Mouse (Mus musculus): ENCODE data around the gene Prdm2. TPM values are rescaled to one million over a fixed set of nuclear protein-coding genes. Genes with fewer than 3 reads are reported as not detected.

The Prdm2 gene
- polyA plus RNA-seq, 1 experiment from 2014 or later, result 20.6 TPM

DNA sequence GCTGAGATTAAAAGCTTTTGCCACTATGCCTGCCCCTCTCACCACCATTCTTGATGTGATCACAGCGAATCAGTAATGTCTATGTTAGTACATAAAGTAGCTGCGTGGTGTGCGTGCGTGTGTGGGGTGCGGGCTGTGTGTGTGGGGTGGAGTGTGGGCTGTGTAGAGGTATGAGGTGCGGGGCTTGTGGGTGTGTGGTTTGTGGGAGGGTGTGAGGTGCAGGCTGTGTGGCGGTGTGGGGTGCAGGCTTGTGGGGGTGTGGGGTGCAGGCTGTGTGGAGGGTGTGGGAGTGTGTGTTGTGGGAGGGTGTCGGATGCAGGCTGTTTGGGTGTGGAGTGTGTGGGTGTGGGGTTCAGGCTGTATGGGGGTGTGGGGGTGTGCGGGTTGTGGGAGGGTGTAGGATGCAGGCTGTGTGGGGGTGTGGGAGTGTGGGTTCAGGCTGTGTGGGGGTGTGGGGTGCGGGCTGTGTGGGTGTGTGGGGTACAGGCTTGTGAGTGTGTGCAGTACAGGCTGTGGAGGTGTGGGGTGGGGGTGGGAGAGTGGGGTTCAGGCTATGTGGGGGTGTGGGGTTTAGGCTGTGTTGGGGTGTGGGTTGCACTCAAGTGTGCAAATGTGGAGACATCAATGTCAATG lies 19.1 kb upstream of the Prdm2 start:
- Histone ChIP-seq H3K27me3 (no peaks in the 10 kb centered on the region), H3K4me1 (no peaks in the 10 kb centered on the region), H3K36me3 (no peaks in the 10 kb centered on the region), H3K4me2 (replicated peaks) (no peak overlapping the region), H3K9ac (replicated peaks) (no peak overlapping the region), H3K4me3 (no peak overlapping the region), H3K9me3 (no peaks in the 10 kb centered on the region), H3K27ac (replicated peaks) (no peak overlapping the region)
- peak; percentile 44 for ATAC-seq (ENCODE audit: low FRiP score, low read depth)
- WGBS, result 94% methylated on average over 10 of the region's 10 CpGs

DNA sequence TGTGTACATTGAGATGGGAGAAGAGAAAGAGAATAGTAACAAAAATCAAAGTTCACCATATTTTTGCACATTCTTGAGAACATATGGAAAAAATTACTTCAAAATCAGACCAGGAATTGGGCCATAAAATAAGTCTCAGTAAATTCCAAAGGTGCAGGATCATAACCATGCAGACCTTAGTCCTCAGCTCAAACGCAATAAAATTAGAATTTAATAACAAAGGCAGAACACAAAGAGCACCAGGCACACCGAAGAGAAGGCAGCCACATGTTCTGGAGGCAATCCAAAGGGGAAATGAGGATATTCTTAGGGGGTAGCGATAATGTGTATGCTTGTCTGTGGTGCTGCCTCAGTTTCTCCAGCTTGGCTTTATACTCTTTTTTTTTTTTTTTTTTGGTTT lies 18.3 kb upstream of the Prdm2 start:
- H3K27me3 ChIP-seq, result no peaks in the 10 kb centered on the region
- no peak overlapping the region for H3K4me2 ChIP-seq (replicated peaks)
- no peaks in the 10 kb centered on the region for H3K4me1 ChIP-seq
- H3K4me3 ChIP-seq, result no peak overlapping the region
- 76% methylated on average over 3 of the region's 3 CpGs for WGBS
- H3K27ac ChIP-seq (replicated peaks), result no peak overlapping the region
- H3K9me3 ChIP-seq, result no peaks in the 10 kb centered on the region
- no peaks in the 10 kb centered on the region for H3K36me3 ChIP-seq
- ATAC-seq (ENCODE audit: low FRiP score, low read depth), result no peak
- H3K9ac ChIP-seq (replicated peaks), result no peak overlapping the region

DNA sequence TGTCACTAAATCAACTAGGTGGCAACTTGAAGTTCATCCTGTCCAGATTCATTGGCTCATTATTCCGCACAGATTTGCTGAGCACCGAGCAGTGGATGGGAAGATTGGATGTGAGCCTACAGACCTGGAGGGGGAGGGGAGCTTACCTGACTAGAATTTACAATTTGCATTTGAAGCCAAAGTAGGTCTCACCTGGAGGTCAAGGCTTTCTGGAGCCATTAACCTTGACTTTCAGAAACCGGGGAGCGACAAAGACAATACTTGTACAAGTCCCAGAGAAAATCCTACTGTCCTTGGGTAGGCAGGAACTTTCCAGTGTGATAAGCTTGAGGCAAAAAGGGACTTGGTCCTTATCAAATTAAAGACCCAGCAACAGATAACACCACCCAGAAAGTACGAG lies 15.2 kb upstream of the Prdm2 start:
- 79% methylated on average over 5 of the region's 5 CpGs for WGBS
- H3K27ac ChIP-seq (replicated peaks), result no peak overlapping the region
- no peak overlapping the region for H3K4me2 ChIP-seq (replicated peaks)
- H3K4me1 ChIP-seq, result no peaks in the 10 kb centered on the region
- H3K36me3 ChIP-seq, result no peaks in the 10 kb centered on the region
- no peak overlapping the region for H3K9ac ChIP-seq (replicated peaks)
- H3K9me3 ChIP-seq, result no peaks in the 10 kb centered on the region
- no peaks in the 10 kb centered on the region for H3K27me3 ChIP-seq
- ATAC-seq (ENCODE audit: low FRiP score, low read depth), result no peak
- H3K4me3 ChIP-seq, result no peak overlapping the region

DNA sequence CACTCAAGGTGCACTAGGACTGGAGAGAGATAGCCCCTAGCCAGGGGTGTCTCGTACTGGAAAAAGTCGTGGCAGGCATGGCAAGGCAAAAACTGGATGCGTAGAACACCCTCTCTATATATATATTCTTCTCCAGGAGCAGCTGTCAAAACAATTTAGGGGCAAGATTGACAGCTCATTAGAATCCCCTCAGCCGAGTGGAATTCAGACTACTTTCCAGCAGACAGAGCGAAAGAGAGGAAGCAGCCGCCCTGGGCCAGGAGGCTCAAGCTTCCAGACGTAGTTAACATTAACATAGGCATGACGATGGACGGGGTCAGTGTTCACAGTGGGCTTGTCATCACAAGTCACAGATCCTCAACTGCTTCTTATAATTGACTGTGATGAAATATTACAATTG lies 13.1 kb upstream of the Prdm2 start:
- H3K27ac ChIP-seq (replicated peaks), result no peak overlapping the region
- H3K4me1 ChIP-seq, result no peaks in the 10 kb centered on the region
- H3K9me3 ChIP-seq, result no peaks in the 10 kb centered on the region
- no peaks in the 10 kb centered on the region for H3K36me3 ChIP-seq
- 52% methylated on average over 9 of the region's 9 CpGs for WGBS
- no peak overlapping the region for H3K9ac ChIP-seq (replicated peaks)
- H3K4me2 ChIP-seq (replicated peaks), result no peak overlapping the region
- no peaks in the 10 kb centered on the region for H3K27me3 ChIP-seq
- ATAC-seq (ENCODE audit: low FRiP score, low read depth), result no peak
- H3K4me3 ChIP-seq, result no peak overlapping the region

DNA sequence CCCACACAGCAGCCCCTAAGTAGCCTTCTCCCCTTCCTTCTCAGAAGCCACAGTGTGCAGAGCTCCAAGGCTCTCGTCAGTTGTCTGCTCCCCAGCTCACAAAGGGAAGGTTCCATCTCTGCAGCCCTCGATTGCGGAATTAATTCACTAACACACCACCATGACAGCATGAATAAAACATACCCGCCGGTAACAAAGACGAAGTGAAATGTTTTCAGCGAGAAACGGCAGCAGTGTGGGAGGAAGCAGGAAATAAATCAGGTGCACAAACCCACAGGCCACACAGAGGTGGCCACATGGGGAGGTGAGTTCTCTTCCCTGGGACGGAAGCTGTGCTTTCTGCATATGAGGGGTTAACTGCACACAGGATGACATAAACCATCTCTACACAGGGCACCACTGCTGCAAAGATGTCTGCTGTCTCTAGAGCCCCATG lies 6.5 kb upstream of the Prdm2 start:
- Histone ChIP-seq H3K4me2 (replicated peaks) (peak overlapping the region; percentile 37), H3K36me3 (no peaks in the 10 kb centered on the region), H3K27ac (replicated peaks) (peak overlapping the region; percentile 83), H3K4me3 (peak overlapping the region; percentile 19), H3K9ac (replicated peaks) (no peak overlapping the region), H3K4me1 (peaks cover 5% of the 10 kb centered on the region; the same call in 1 of the 2 replicates), H3K27me3 (0 out of 2 replicates have a peak, but pooled peaks cover 6% of the 10 kb centered on the region), H3K9me3 (no peaks in the 10 kb centered on the region)
- WGBS, result 27% methylated on average over 9 of the region's 9 CpGs
- peak; percentile 87 for ATAC-seq (ENCODE audit: low FRiP score, low read depth)

DNA sequence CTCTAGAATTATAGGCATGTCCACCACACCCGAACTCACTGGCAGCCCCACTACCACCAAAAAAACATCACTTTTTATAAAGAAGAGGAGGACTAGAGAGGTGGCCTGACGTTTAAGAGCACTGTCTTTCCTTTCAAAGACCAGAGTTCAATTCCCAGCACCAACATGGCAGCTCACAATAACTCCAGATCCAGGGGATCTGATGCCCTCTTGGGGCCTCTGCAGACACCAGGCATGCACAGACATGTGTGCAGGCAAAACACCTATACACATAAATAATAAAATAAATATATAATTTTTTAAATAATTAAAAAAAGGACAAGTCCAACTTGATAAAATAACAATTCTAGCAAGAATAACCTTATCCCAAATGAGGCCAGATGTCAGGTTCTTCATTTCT lies 6.1 kb upstream of the Prdm2 start:
- Histone ChIP-seq H3K9me3 (no peaks in the 10 kb centered on the region), H3K27ac (replicated peaks) (peak overlapping the region; percentile 83), H3K36me3 (no peaks in the 10 kb centered on the region), H3K4me1 (peaks cover 5% of the 10 kb centered on the region; the same call in 1 of the 2 replicates), H3K9ac (replicated peaks) (no peak overlapping the region), H3K4me2 (replicated peaks) (peak overlapping the region; percentile 37; the same call in 1 of the 2 replicates), H3K27me3 (0 out of 2 replicates have a peak, but pooled peaks cover 6% of the 10 kb centered on the region), H3K4me3 (no peak overlapping the region)
- no peak for ATAC-seq (ENCODE audit: low FRiP score, low read depth)
- WGBS, result 82% methylated on average over 2 of the region's 2 CpGs

DNA sequence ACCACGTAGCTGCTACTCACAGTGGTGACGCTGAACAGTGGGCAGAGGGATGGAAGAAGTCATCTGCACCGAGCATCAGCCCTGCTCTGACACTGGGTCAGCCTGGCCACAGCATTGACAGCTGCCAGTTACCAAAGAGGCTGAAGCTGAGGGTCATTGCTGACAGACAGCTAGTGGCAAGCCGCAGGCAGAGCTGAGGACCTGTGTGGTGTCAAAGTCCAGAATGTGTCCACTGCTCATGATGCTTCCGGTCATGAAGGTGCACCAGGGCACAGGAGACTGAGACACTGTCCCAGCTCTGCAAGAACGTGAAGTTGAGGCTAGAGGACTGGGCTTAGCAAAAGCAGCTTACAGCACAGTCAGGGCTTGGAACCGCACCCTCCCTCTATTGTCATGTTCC lies 4.4 kb upstream of the Prdm2 start:
- Histone ChIP-seq H3K9ac (replicated peaks) (no peak overlapping the region), H3K4me1 (peaks cover 9% of the 10 kb centered on the region), H3K27me3 (0 out of 2 replicates have a peak, but pooled peaks cover 6% of the 10 kb centered on the region), H3K4me3 (no peak overlapping the region), H3K9me3 (no peaks in the 10 kb centered on the region), H3K36me3 (no peaks in the 10 kb centered on the region), H3K4me2 (replicated peaks) (no peak overlapping the region), H3K27ac (replicated peaks) (no peak overlapping the region)
- 87% methylated on average over 7 of the region's 7 CpGs for WGBS
- no peak for ATAC-seq (ENCODE audit: low FRiP score, low read depth)

DNA sequence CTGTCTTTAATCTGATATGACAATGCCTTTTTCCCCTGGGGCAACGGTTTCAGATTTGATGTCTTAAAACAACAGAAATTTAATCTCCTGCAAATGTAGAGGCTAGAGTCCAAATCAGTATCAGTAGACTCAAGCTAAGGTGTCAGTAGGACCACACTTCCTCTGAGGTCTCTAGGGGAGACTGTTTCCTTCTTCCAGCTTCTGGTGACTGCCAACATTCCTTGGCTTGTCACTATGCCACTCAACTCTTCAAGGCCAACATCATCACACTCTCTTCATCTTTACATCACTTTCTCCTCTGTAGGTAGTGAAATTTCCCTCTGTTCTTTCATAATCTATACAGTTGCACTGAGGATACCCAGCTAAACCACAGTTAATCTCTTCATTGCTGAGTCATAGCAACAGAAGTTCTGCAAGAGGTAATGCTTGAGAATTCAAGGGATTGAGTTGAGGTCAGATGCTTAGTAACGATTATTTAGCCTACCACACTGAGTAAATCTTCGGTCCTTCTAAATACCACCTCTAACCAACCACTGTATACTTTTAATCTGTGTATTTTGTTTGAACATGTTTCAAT lies 1.5 kb upstream of the Prdm2 start:
- Histone ChIP-seq H3K27ac (replicated peaks) (no peak overlapping the region), H3K27me3 (0 out of 2 replicates have a peak, but pooled peaks cover 6% of the 10 kb centered on the region), H3K36me3 (no peaks in the 10 kb centered on the region), H3K4me1 (peaks cover 20% of the 10 kb centered on the region), H3K9ac (replicated peaks) (no peak overlapping the region), H3K4me3 (no peak overlapping the region), H3K9me3 (no peaks in the 10 kb centered on the region), H3K4me2 (replicated peaks) (no peak overlapping the region)
- no peak for ATAC-seq (ENCODE audit: low FRiP score, low read depth)
- 90% methylated on average over 3 of the region's 3 CpGs for WGBS

DNA sequence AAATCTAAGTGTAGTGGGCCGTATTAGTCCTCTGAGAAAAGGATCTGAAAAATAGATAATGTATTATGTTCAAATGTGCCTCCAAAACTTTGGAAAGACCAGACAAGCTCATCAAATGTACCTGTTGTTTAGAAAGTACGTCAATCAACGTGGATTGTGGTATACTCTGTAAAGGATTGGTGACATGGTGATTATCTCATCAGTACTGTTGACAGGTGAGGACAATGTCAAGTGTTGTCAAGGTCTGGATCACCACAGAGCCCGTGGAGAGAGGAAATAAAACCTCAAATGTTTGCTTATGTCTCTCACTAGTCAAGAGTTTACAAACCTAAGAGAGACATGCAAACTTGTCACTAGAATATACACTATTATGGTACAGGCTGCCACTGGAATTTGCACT lies 776 bp upstream of the Prdm2 start:
- H3K27ac ChIP-seq (replicated peaks), result no peak overlapping the region
- ATAC-seq (ENCODE audit: low FRiP score, low read depth), result no peak
- no peak overlapping the region for H3K9ac ChIP-seq (replicated peaks)
- 0 out of 2 replicates have a peak, but pooled peaks cover 6% of the 10 kb centered on the region for H3K27me3 ChIP-seq
- 86% methylated on average over 4 of the region's 4 CpGs for WGBS
- no peaks in the 10 kb centered on the region for H3K9me3 ChIP-seq
- no peaks in the 10 kb centered on the region for H3K36me3 ChIP-seq
- H3K4me2 ChIP-seq (replicated peaks), result no peak overlapping the region
- no peak overlapping the region for H3K4me3 ChIP-seq
- H3K4me1 ChIP-seq, result peaks cover 18% of the 10 kb centered on the region

DNA sequence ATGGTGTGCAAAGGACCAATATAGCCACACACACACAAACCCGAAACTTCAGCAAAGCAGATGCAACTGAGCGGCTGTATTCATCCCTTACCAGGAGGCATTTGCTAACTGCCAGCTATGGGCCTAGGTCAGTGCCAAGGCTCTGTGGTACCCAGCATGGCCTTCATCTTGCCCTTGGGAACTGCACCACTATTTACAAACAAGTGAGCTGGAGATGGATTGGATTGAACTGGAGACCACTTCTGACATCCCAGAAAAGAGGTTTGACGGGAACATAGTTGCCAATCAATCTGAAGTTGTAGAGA lies 332 bp upstream of the Prdm2 start:
- Histone ChIP-seq H3K4me2 (replicated peaks) (peak overlapping the region; percentile 75), H3K4me3 (peak overlapping the region; percentile 79; the same call in 1 of the 2 replicates), H3K9ac (replicated peaks) (no peak overlapping the region), H3K27ac (replicated peaks) (no peak overlapping the region), H3K9me3 (no peaks in the 10 kb centered on the region), H3K4me1 (peaks cover 18% of the 10 kb centered on the region), H3K27me3 (0 out of 2 replicates have a peak, but pooled peaks cover 6% of the 10 kb centered on the region), H3K36me3 (no peaks in the 10 kb centered on the region)
- ATAC-seq (ENCODE audit: low FRiP score, low read depth), result 0 out of 2 replicates have a peak, but pooled peaks have one; percentile 2
- WGBS, result 94% methylated on average over 3 of the region's 3 CpGs

DNA sequence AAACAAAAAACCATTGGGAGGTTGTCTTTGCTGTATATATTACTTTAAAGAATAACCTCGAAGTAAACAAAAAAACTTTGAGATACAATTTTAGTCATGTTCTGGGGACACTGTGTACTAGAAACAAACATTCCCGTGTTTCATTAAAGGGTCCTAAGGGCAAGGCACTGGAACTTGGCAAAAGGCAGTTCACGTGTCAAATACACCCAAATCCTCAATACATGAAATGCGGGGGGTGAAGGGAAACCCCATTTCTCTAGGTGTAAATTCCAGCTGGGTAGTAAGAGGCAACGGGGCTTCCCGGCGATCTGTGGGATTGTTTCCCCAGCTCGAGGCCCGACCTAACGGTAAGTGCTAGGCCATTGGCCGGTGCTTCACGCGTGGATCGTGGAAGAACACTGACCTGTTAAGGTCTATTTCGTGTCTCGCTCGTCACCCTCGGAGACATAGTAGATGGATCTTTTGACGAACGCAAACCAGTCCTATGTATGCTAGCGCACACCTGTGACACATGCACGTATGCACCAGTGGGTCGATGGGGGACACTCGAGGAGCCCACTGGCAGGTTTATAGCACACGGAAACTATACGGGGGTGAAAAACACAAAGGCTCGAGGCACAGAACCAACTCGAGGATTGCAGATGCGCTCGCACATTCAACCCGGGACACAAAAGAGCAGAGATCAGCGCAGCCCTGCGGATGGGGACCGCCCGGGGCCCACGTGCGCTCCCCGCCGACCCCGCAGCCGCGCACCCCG lies 1.0 kb downstream of the Prdm2 start:
- H3K4me3 ChIP-seq, result peak overlapping the region; percentile 79
- H3K36me3 ChIP-seq, result no peaks in the 10 kb centered on the region
- 13% methylated on average over 38 of the region's 43 CpGs for WGBS
- no peaks in the 10 kb centered on the region for H3K27me3 ChIP-seq
- no peaks in the 10 kb centered on the region for H3K9me3 ChIP-seq
- H3K4me1 ChIP-seq, result peaks cover 18% of the 10 kb centered on the region
- peak overlapping the region; percentile 90 for H3K27ac ChIP-seq (replicated peaks)
- peak overlapping the region; percentile 96 for H3K9ac ChIP-seq (replicated peaks)
- ATAC-seq (ENCODE audit: low FRiP score, low read depth), result peak; percentile 71
- H3K4me2 ChIP-seq (replicated peaks), result peak overlapping the region; percentile 75

DNA sequence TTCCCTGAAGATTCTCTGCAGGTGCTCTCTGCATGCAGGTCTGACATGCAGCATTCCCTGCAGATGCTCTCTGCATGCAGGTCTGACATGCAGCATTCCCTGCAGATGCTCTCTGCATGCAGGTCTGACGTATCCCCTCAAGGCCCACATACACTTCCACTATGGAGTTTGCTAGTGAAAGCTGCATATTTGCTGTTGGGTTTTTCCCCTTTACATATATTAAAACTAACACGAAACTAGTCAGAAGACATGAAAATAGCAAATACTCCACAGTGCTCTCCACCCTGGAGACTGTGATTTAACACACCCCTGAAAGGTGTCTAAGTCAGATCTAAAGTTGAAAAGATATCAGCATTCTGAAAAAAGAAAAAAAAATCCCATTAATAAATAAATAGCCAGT lies 2.8 kb downstream of the Prdm2 start:
- WGBS, result 81% methylated on average over 2 of the region's 2 CpGs

More for the DNA sequence above, 2.8 kb downstream of the Prdm2 start:
- H3K9ac ChIP-seq (replicated peaks), result no peak overlapping the region
- no peak overlapping the region for H3K4me3 ChIP-seq
- peaks cover 18% of the 10 kb centered on the region for H3K4me1 ChIP-seq
- no peaks in the 10 kb centered on the region for H3K36me3 ChIP-seq
- H3K27me3 ChIP-seq, result no peaks in the 10 kb centered on the region
- no peak overlapping the region for H3K27ac ChIP-seq (replicated peaks)
- H3K9me3 ChIP-seq, result no peaks in the 10 kb centered on the region
- no peak overlapping the region for H3K4me2 ChIP-seq (replicated peaks)
- no peak for ATAC-seq (ENCODE audit: low FRiP score, low read depth)

Measured in midbrain, embryonic 12.5 days (tissue).